Mouse (Mus musculus): ENCODE results near the gene Ntpcr. TPM values are rescaled to one million over a fixed set of nuclear protein-coding genes. Genes with fewer than 3 reads are reported as not detected.

Ntpcr gene
- polyA plus RNA-seq, 1 experiment from 2014 or later, result 31.4 TPM

- no peak for ATAC-seq (ENCODE audit: low read depth)
- Histone ChIP-seq H3K4me2 (ENCODE audit: low read depth, low read length) (no peak overlapping the region), H3K27me3 (ENCODE audit: control insufficient read depth, insufficient read depth, low read depth, low read length) (no peaks in the 10 kb centered on the region), H3K9me3 (ENCODE audit: control insufficient read depth, low read length) (no peaks in the 10 kb centered on the region), H3K27ac (ENCODE audit: low read length) (no peak overlapping the region), H3K4me1 (replicated peaks; ENCODE audit: control insufficient read depth, insufficient read depth, low read length) (no peaks in the 10 kb centered on the region), H3K36me3 (ENCODE audit: control insufficient read depth, insufficient read depth, low read length) (no peaks in the 10 kb centered on the region), H3K9ac (ENCODE audit: low read length) (no peak overlapping the region), H3K4me3 (ENCODE audit: low read length) (no peak overlapping the region)
- WGBS, result 69% methylated on average over 4 of the region's 4 CpGs
These were observed 10.8 kb upstream of the Ntpcr start for GRCm38 (mm10) chr8:125718914-125719313.

- no peaks in the 10 kb centered on the region for H3K36me3 ChIP-seq (ENCODE audit: control insufficient read depth, insufficient read depth, low read length)
- peaks cover 4% of the 10 kb centered on the region; the same call in 1 of the 2 replicates for H3K4me1 ChIP-seq (replicated peaks; ENCODE audit: control insufficient read depth, insufficient read depth, low read length)
- no peak overlapping the region for H3K4me2 ChIP-seq (ENCODE audit: low read depth, low read length)
- H3K27me3 ChIP-seq (ENCODE audit: control insufficient read depth, insufficient read depth, low read depth, low read length), result no peaks in the 10 kb centered on the region
- H3K9me3 ChIP-seq (ENCODE audit: control insufficient read depth, low read length), result no peaks in the 10 kb centered on the region
- H3K9ac ChIP-seq (ENCODE audit: low read length), result no peak overlapping the region
- H3K4me3 ChIP-seq (ENCODE audit: low read length), result no peak overlapping the region
- no peak for ATAC-seq (ENCODE audit: low read depth)
- H3K27ac ChIP-seq (ENCODE audit: low read length), result no peak overlapping the region
- WGBS, result 72% methylated on average over 7 of the region's 7 CpGs
These were observed 7.1 kb upstream of the Ntpcr start for GRCm38 (mm10) chr8:125722675-125723074.

DNA sequence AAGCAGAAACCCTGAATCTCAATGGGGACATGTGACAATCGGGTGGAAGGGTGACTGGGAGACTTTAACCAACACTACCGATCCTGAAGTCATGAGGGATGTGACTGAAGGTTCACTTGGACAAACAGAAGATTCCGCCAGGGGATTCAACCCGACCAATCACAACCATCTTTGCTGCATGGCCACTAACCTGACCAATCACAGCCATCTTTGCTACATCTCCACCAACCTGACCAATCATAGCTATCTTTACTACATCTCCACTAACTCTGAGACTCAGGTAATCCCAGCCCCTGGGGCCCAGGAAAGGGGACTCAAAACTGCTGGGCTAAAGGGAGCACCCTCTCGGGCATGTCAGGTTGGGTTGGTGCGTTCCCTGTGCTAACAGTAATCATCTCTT is 6.3 kb upstream of the Ntpcr start:
- H3K4me2 ChIP-seq (ENCODE audit: low read depth, low read length), result no peak overlapping the region
- 83% methylated on average over 6 of the region's 6 CpGs for WGBS

GRCm38 (mm10) chr8:125725037-125725820 is 4.5 kb upstream of the Ntpcr start:
- no peak for ATAC-seq (ENCODE audit: low read depth)
- no peak overlapping the region for H3K4me2 ChIP-seq (ENCODE audit: low read depth, low read length)
- 72% methylated on average over 6 of the region's 6 CpGs for WGBS
- H3K27me3 ChIP-seq (ENCODE audit: control insufficient read depth, insufficient read depth, low read depth, low read length), result no peaks in the 10 kb centered on the region
- H3K4me1 ChIP-seq (replicated peaks; ENCODE audit: control insufficient read depth, insufficient read depth, low read length), result peaks cover 4% of the 10 kb centered on the region; the same call in 1 of the 2 replicates
- H3K9ac ChIP-seq (ENCODE audit: low read length), result no peak overlapping the region
- H3K36me3 ChIP-seq (ENCODE audit: control insufficient read depth, insufficient read depth, low read length), result no peaks in the 10 kb centered on the region
- H3K27ac ChIP-seq (ENCODE audit: low read length), result no peak overlapping the region
- no peak overlapping the region for H3K4me3 ChIP-seq (ENCODE audit: low read length)
- no peaks in the 10 kb centered on the region for H3K9me3 ChIP-seq (ENCODE audit: control insufficient read depth, low read length)

More for the DNA sequence above, 6.3 kb upstream of the Ntpcr start:
- H3K9me3 ChIP-seq (ENCODE audit: control insufficient read depth, low read length), result no peaks in the 10 kb centered on the region
- H3K4me1 ChIP-seq (replicated peaks; ENCODE audit: control insufficient read depth, insufficient read depth, low read length), result peaks cover 4% of the 10 kb centered on the region; the same call in 1 of the 2 replicates
- no peak overlapping the region for H3K27ac ChIP-seq (ENCODE audit: low read length)
- H3K36me3 ChIP-seq (ENCODE audit: control insufficient read depth, insufficient read depth, low read length), result no peaks in the 10 kb centered on the region
- H3K9ac ChIP-seq (ENCODE audit: low read length), result no peak overlapping the region
- H3K4me3 ChIP-seq (ENCODE audit: low read length), result no peak overlapping the region
- H3K27me3 ChIP-seq (ENCODE audit: control insufficient read depth, insufficient read depth, low read depth, low read length), result no peaks in the 10 kb centered on the region
- no peak for ATAC-seq (ENCODE audit: low read depth)

GRCm38 (mm10) chr8:125726143-125726542 is 3.6 kb upstream of the Ntpcr start:
- no peak for ATAC-seq (ENCODE audit: low read depth)
- Histone ChIP-seq H3K9ac (ENCODE audit: low read length) (no peak overlapping the region), H3K36me3 (ENCODE audit: control insufficient read depth, insufficient read depth, low read length) (no peaks in the 10 kb centered on the region), H3K9me3 (ENCODE audit: control insufficient read depth, low read length) (no peaks in the 10 kb centered on the region), H3K4me3 (ENCODE audit: low read length) (no peak overlapping the region), H3K4me1 (replicated peaks; ENCODE audit: control insufficient read depth, insufficient read depth, low read length) (peaks cover 4% of the 10 kb centered on the region; the same call in 1 of the 2 replicates), H3K4me2 (ENCODE audit: low read depth, low read length) (no peak overlapping the region), H3K27me3 (ENCODE audit: control insufficient read depth, insufficient read depth, low read depth, low read length) (no peaks in the 10 kb centered on the region), H3K27ac (ENCODE audit: low read length) (no peak overlapping the region)
- 91% methylated on average over 4 of the region's 4 CpGs for WGBS

DNA sequence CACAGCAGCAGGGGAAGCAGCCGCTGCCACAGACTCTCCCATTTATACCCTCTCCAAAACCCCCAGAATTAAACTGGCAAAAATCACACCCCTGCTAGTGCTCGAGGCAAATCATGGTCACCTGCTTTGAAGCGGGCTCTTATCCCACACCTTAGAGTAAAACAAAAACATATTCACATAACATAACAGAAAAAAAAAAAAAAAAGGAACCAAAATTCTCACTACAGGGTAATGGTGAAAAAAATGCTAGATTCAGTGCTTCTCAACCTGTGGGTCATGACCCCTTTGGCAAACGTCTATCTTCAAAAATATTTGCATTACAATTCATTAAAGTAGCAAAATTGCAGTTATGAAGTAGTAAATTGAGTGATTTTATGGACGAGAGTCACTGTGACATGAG is 2.8 kb upstream of the Ntpcr start:
- whole genome bisulfite sequencing, result 62% methylated on average over 5 of the region's 5 CpGs

DNA sequence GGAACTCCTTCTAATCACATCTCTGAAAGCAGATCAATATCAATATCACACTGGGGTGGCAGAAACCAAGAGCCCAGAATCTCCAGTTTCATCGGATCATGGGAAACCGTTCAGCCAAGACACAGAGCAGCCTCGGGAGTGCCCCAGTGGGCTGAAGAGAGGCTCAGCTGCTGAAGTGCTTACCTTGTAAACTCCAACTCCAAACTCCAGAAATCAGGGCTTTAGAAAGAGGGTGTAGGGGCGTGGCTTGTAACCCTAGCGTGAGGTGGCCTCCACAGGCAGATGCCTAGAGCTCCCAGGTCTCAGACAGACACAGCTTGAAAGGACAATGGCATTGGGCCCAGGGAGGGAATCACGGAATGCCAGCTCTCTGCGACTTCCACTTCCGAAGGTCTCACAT is 2.0 kb upstream of the Ntpcr start:
- Histone ChIP-seq H3K36me3 (ENCODE audit: control insufficient read depth, insufficient read depth, low read length) (no peaks in the 10 kb centered on the region), H3K4me1 (replicated peaks; ENCODE audit: control insufficient read depth, insufficient read depth, low read length) (peaks cover 4% of the 10 kb centered on the region; the same call in 1 of the 2 replicates), H3K9ac (ENCODE audit: low read length) (no peak overlapping the region), H3K4me3 (ENCODE audit: low read length) (no peak overlapping the region), H3K27me3 (ENCODE audit: control insufficient read depth, insufficient read depth, low read depth, low read length) (no peaks in the 10 kb centered on the region), H3K27ac (ENCODE audit: low read length) (peak overlapping the region; percentile 18; the same call in 1 of the 2 replicates), H3K4me2 (ENCODE audit: low read depth, low read length) (0 out of 2 replicates have a peak overlapping the region, but pooled peaks have one; percentile 18), H3K9me3 (ENCODE audit: control insufficient read depth, low read length) (no peaks in the 10 kb centered on the region)
- 40% methylated on average over 8 of the region's 8 CpGs for WGBS
- peak; percentile 83 for ATAC-seq (ENCODE audit: low read depth)

More for the DNA sequence above, 2.8 kb upstream of the Ntpcr start:
- H3K27me3 ChIP-seq (ENCODE audit: control insufficient read depth, insufficient read depth, low read depth, low read length), result no peaks in the 10 kb centered on the region
- no peaks in the 10 kb centered on the region for H3K36me3 ChIP-seq (ENCODE audit: control insufficient read depth, insufficient read depth, low read length)
- H3K4me1 ChIP-seq (replicated peaks; ENCODE audit: control insufficient read depth, insufficient read depth, low read length), result peaks cover 4% of the 10 kb centered on the region; the same call in 1 of the 2 replicates
- no peak overlapping the region; the same call in 1 of the 2 replicates for H3K27ac ChIP-seq (ENCODE audit: low read length)
- no peaks in the 10 kb centered on the region for H3K9me3 ChIP-seq (ENCODE audit: control insufficient read depth, low read length)
- H3K4me2 ChIP-seq (ENCODE audit: low read depth, low read length), result no peak overlapping the region
- H3K4me3 ChIP-seq (ENCODE audit: low read length), result no peak overlapping the region
- no peak for ATAC-seq (ENCODE audit: low read depth)
- H3K9ac ChIP-seq (ENCODE audit: low read length), result no peak overlapping the region

GRCm38 (mm10) chr8:125733964-125734956 is 4.5 kb downstream of the Ntpcr start:
- Histone ChIP-seq H3K9me3 (ENCODE audit: control insufficient read depth, low read length) (no peaks in the 10 kb centered on the region), H3K4me3 (ENCODE audit: low read length) (peak overlapping the region; percentile 74), H3K36me3 (ENCODE audit: control insufficient read depth, insufficient read depth, low read length) (no peaks in the 10 kb centered on the region), H3K9ac (ENCODE audit: low read length) (peak overlapping the region; percentile 87), H3K4me1 (replicated peaks; ENCODE audit: control insufficient read depth, insufficient read depth, low read length) (peaks cover 3% of the 10 kb centered on the region; the same call in 1 of the 2 replicates), H3K27me3 (ENCODE audit: control insufficient read depth, insufficient read depth, low read depth, low read length) (no peaks in the 10 kb centered on the region), H3K27ac (ENCODE audit: low read length) (no peak overlapping the region), H3K4me2 (ENCODE audit: low read depth, low read length) (peak overlapping the region; percentile 69)
- peak; percentile 94 for ATAC-seq (ENCODE audit: low read depth)
- 5% methylated on average over 40 of the region's 52 CpGs for WGBS

DNA sequence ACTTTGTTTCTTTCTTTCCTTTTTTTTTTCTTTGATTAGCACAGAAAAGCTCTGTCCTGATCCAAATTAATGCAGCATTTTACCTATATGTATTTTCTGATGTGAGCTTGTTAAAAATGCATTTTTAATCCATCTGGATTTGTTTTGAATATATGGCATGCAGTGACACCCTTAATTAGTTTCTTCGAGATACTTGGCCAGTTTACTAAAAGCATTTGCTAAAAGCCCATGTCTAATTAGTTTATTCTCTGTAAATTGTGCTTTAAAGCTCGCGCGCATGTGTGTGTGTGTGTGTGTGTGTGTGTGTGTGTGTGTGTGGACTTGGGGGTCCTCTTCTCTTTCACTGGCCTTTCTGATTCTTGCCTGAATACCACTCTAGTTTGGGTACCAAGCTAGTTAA is 9.2 kb downstream of the Ntpcr start:
- Histone ChIP-seq H3K9ac (ENCODE audit: low read length) (no peak overlapping the region), H3K4me2 (ENCODE audit: low read depth, low read length) (no peak overlapping the region), H3K36me3 (ENCODE audit: control insufficient read depth, insufficient read depth, low read length) (no peaks in the 10 kb centered on the region), H3K27ac (ENCODE audit: low read length) (no peak overlapping the region), H3K9me3 (ENCODE audit: control insufficient read depth, low read length) (no peaks in the 10 kb centered on the region), H3K4me1 (replicated peaks; ENCODE audit: control insufficient read depth, insufficient read depth, low read length) (peaks cover 4% of the 10 kb centered on the region), H3K27me3 (ENCODE audit: control insufficient read depth, insufficient read depth, low read depth, low read length) (no peaks in the 10 kb centered on the region), H3K4me3 (ENCODE audit: low read length) (no peak overlapping the region)
- ATAC-seq (ENCODE audit: low read depth), result no peak
- WGBS, result 88% methylated on average over 4 of the region's 4 CpGs

All from lung, embryonic 16.5 days (tissue).